Mouse (Mus musculus): Measurements from ENCODE around the gene Sept4. TPM values are rescaled to one million over a fixed set of nuclear protein-coding genes. Genes with fewer than 3 reads are reported as not detected.

Gene Sept4
- polyA plus RNA-seq, 1 experiment from 2014 or later = 11.6 TPM

GRCm38 (mm10) chr11:87591526-87592353 lies 23.0 kb downstream of the Sept4 start, which contains the start of gene Mtmr4:
TSS of gene Mtmr4 (plus strand) at chr11:87592162.
- ATAC-seq (ENCODE audit: insufficient read depth) = peak; percentile 98
- WGBS (ENCODE audit: insufficient replicate concordance) = under 1% methylated on average over 61 of the region's 61 CpGs
- H3K4me1 ChIP-seq (replicated peaks) = peaks cover 63% of the 10 kb centered on the region

GRCm38 (mm10) chr11:87592354-87592695 lies 23.6 kb downstream of the Sept4 start:
- Histone ChIP-seq H3K4me2 (peak overlapping the region; percentile 87), H3K4me1 (replicated peaks) (peaks cover 67% of the 10 kb centered on the region), H3K9ac (peak overlapping the region; percentile 79), H3K27ac (replicated peaks) (peak overlapping the region; percentile 96), H3K9me3 (replicated peaks) (no peaks in the 10 kb centered on the region), H3K4me3 (replicated peaks) (peak overlapping the region; percentile 74), H3K36me3 (replicated peaks) (peaks cover 18% of the 10 kb centered on the region), H3K27me3 (no peaks in the 10 kb centered on the region)
- ATAC-seq (ENCODE audit: insufficient read depth) = no peak
- under 1% methylated on average over 15 of the region's 15 CpGs for WGBS (ENCODE audit: insufficient replicate concordance)

More at GRCm38 (mm10) chr11:87591526-87592353, 23.0 kb downstream of the Sept4 start, which contains the start of gene Mtmr4:
- Histone ChIP-seq H3K4me3 (replicated peaks) (peak within 1 kb of the TSS; percentile 74), H3K9ac (peak within 1 kb of the TSS; percentile 81), H3K27me3 (no peaks in the 10 kb centered on the region), H3K36me3 (replicated peaks) (peaks cover 12% of the 10 kb centered on the region), H3K4me2 (peak within 1 kb of the TSS; percentile 87), H3K9me3 (replicated peaks) (no peaks in the 10 kb centered on the region), H3K27ac (replicated peaks) (peak within 1 kb of the TSS; percentile 96)

- Histone ChIP-seq H3K4me3 (replicated peaks) (peak overlapping the region; percentile 74), H3K27me3 (no peaks in the 10 kb centered on the region), H3K9me3 (replicated peaks) (no peaks in the 10 kb centered on the region), H3K36me3 (replicated peaks) (peaks cover 24% of the 10 kb centered on the region), H3K4me1 (replicated peaks) (peaks cover 67% of the 10 kb centered on the region), H3K4me2 (peak overlapping the region; percentile 87), H3K27ac (replicated peaks) (peak overlapping the region; percentile 96), H3K9ac (peak overlapping the region; percentile 79)
- WGBS (ENCODE audit: insufficient replicate concordance) = 39% methylated on average over 13 of the region's 13 CpGs
- ATAC-seq (ENCODE audit: insufficient read depth) = no peak
These were observed 24.3 kb downstream of the Sept4 start for GRCm38 (mm10) chr11:87592713-87593598.

GRCm38 (mm10) chr11:87595327-87595841 lies 26.7 kb downstream of the Sept4 start:
- H3K27ac ChIP-seq (replicated peaks) = peak overlapping the region; percentile 60
- H3K27me3 ChIP-seq = no peaks in the 10 kb centered on the region
- H3K9me3 ChIP-seq (replicated peaks) = no peaks in the 10 kb centered on the region
- ATAC-seq (ENCODE audit: insufficient read depth) = peak; percentile 14
- H3K4me1 ChIP-seq (replicated peaks) = peaks cover 53% of the 10 kb centered on the region
- WGBS (ENCODE audit: insufficient replicate concordance) = 3% methylated on average over 32 of the region's 37 CpGs
- peak overlapping the region; percentile 63 for H3K4me3 ChIP-seq (replicated peaks)
- peaks cover 48% of the 10 kb centered on the region for H3K36me3 ChIP-seq (replicated peaks)
- H3K4me2 ChIP-seq = peak overlapping the region; percentile 99
- peak overlapping the region; percentile 69 for H3K9ac ChIP-seq

- ATAC-seq (ENCODE audit: insufficient read depth) = no peak
- WGBS (ENCODE audit: insufficient replicate concordance) = 42% methylated on average over 7 of the region's 7 CpGs
- Histone ChIP-seq H3K9me3 (replicated peaks) (no peaks in the 10 kb centered on the region), H3K4me2 (peak overlapping the region; percentile 99), H3K27me3 (no peaks in the 10 kb centered on the region), H3K27ac (replicated peaks) (0 out of 2 replicates have a peak overlapping the region, but pooled peaks have one; percentile 59), H3K9ac (peak overlapping the region; percentile 69), H3K4me3 (replicated peaks) (peak overlapping the region; percentile 63), H3K4me1 (replicated peaks) (peaks cover 47% of the 10 kb centered on the region), H3K36me3 (replicated peaks) (peaks cover 54% of the 10 kb centered on the region)
These were observed 27.3 kb downstream of the Sept4 start for GRCm38 (mm10) chr11:87595976-87596375.

- H3K9ac ChIP-seq = no peak overlapping the region
- H3K4me3 ChIP-seq (replicated peaks) = 0 out of 2 replicates have a peak overlapping the region, but pooled peaks have one; percentile 63
- no peaks in the 10 kb centered on the region for H3K9me3 ChIP-seq (replicated peaks)
- ATAC-seq (ENCODE audit: insufficient read depth) = no peak
- peak overlapping the region; percentile 99 for H3K4me2 ChIP-seq
- 42% methylated on average over 2 of the region's 2 CpGs for WGBS (ENCODE audit: insufficient replicate concordance)
- H3K36me3 ChIP-seq (replicated peaks) = peaks cover 59% of the 10 kb centered on the region
- H3K4me1 ChIP-seq (replicated peaks) = peaks cover 47% of the 10 kb centered on the region
- no peak overlapping the region for H3K27ac ChIP-seq (replicated peaks)
- H3K27me3 ChIP-seq = no peaks in the 10 kb centered on the region
These were observed 27.8 kb downstream of the Sept4 start for GRCm38 (mm10) chr11:87596492-87596891.

GRCm38 (mm10) chr11:87597061-87597460 lies 28.4 kb downstream of the Sept4 start:
- ATAC-seq (ENCODE audit: insufficient read depth) = no peak

GRCm38 (mm10) chr11:87599395-87600089 lies 30.8 kb downstream of the Sept4 start:
- 81% methylated on average over 13 of the region's 13 CpGs for WGBS (ENCODE audit: insufficient replicate concordance)
- Histone ChIP-seq H3K4me3 (replicated peaks) (no peak overlapping the region), H3K4me2 (no peak overlapping the region), H3K4me1 (replicated peaks) (peaks cover 26% of the 10 kb centered on the region), H3K27me3 (no peaks in the 10 kb centered on the region), H3K27ac (replicated peaks) (no peak overlapping the region), H3K36me3 (replicated peaks) (peaks cover 83% of the 10 kb centered on the region), H3K9ac (no peak overlapping the region), H3K9me3 (replicated peaks) (no peaks in the 10 kb centered on the region)
- no peak for ATAC-seq (ENCODE audit: insufficient read depth)

More at GRCm38 (mm10) chr11:87597061-87597460, 28.4 kb downstream of the Sept4 start:
- Histone ChIP-seq H3K36me3 (replicated peaks) (peaks cover 65% of the 10 kb centered on the region), H3K27ac (replicated peaks) (no peak overlapping the region), H3K4me2 (no peak overlapping the region), H3K4me3 (replicated peaks) (no peak overlapping the region), H3K9me3 (replicated peaks) (no peaks in the 10 kb centered on the region), H3K9ac (no peak overlapping the region), H3K27me3 (no peaks in the 10 kb centered on the region), H3K4me1 (replicated peaks) (peaks cover 47% of the 10 kb centered on the region)

- no peaks in the 10 kb centered on the region for H3K9me3 ChIP-seq (replicated peaks)
- H3K9ac ChIP-seq = no peak overlapping the region
- peaks cover 17% of the 10 kb centered on the region for H3K4me1 ChIP-seq (replicated peaks)
- no peak overlapping the region for H3K27ac ChIP-seq (replicated peaks)
- H3K36me3 ChIP-seq (replicated peaks) = peaks cover 90% of the 10 kb centered on the region
- H3K27me3 ChIP-seq = no peaks in the 10 kb centered on the region
- no peak overlapping the region for H3K4me3 ChIP-seq (replicated peaks)
- 87% methylated on average over 10 of the region's 10 CpGs for WGBS (ENCODE audit: insufficient replicate concordance)
- ATAC-seq (ENCODE audit: insufficient read depth) = no peak
- H3K4me2 ChIP-seq = no peak overlapping the region
These were observed 31.7 kb downstream of the Sept4 start for GRCm38 (mm10) chr11:87600322-87600853.

- Histone ChIP-seq H3K27me3 (no peaks in the 10 kb centered on the region), H3K4me2 (no peak overlapping the region), H3K4me1 (replicated peaks) (no peaks in the 10 kb centered on the region), H3K36me3 (replicated peaks) (peaks cover 99% of the 10 kb centered on the region), H3K4me3 (replicated peaks) (no peak overlapping the region), H3K9me3 (replicated peaks) (no peaks in the 10 kb centered on the region), H3K9ac (no peak overlapping the region), H3K27ac (replicated peaks) (no peak overlapping the region)
- no peak for ATAC-seq (ENCODE audit: insufficient read depth)
- WGBS (ENCODE audit: insufficient replicate concordance) = 88% methylated on average over 9 of the region's 9 CpGs
These were observed 33.5 kb downstream of the Sept4 start for GRCm38 (mm10) chr11:87602234-87602633.

All from liver, embryonic 15.5 days (tissue).